Mouse (Mus musculus) thymus, adult 18-20 months (tissue): Measurements from ENCODE around the gene Syne3.

Experiments used
- DNase-seq, 2 experiments: peaks; one replicate each; pipeline ENCODE4 v3.0.0; 2022; ENCODE audit warnings: mixed read lengths in 2 of 2

Gene Syne3

GRCm38 (mm10) chr12:105025271-105025946 is 15.8 kb upstream of the Syne3 start:
- no peak for DNase-seq

- no peak for DNase-seq
These were observed 13.2 kb upstream of the Syne3 start for GRCm38 (mm10) chr12:105022776-105023175.

GRCm38 (mm10) chr12:105022141-105022540 is 12.5 kb upstream of the Syne3 start:
- no peak for DNase-seq

GRCm38 (mm10) chr12:105021441-105022069 is 11.9 kb upstream of the Syne3 start:
- no peak for DNase-seq

- DNase-seq = no peak
These were observed 10.0 kb upstream of the Syne3 start for GRCm38 (mm10) chr12:105019359-105020219.

GRCm38 (mm10) chr12:105016639-105017038 is 7.0 kb upstream of the Syne3 start:
- no peak for DNase-seq

GRCm38 (mm10) chr12:105016199-105016598 is 6.6 kb upstream of the Syne3 start:
- DNase-seq = no peak

- peak; percentile 80 to 86 for DNase-seq
These were observed 3.5 kb upstream of the Syne3 start for GRCm38 (mm10) chr12:105013065-105013464.

- no peak for DNase-seq
These were observed 2.7 kb upstream of the Syne3 start for GRCm38 (mm10) chr12:105012314-105012713.

- DNase-seq = no peak
These were observed 2.0 kb upstream of the Syne3 start for GRCm38 (mm10) chr12:105011589-105011988.

- DNase-seq = no peak
These were observed 693 bp upstream of the Syne3 start for GRCm38 (mm10) chr12:105010213-105010790.

GRCm38 (mm10) chr12:105008752-105009178 is 844 bp downstream of the Syne3 start:
- DNase-seq = peak; percentile 81 to 91

GRCm38 (mm10) chr12:105008150-105008549 is 1.5 kb downstream of the Syne3 start:
- DNase-seq = no peak

GRCm38 (mm10) chr12:105005715-105005972 is 4.0 kb downstream of the Syne3 start:
- DNase-seq = no peak

GRCm38 (mm10) chr12:105004956-105005714 is 4.5 kb downstream of the Syne3 start:
- DNase-seq = no peak

GRCm38 (mm10) chr12:105003715-105004114 is 5.9 kb downstream of the Syne3 start:
- no peak for DNase-seq

- no peak for DNase-seq
These were observed 6.5 kb downstream of the Syne3 start for GRCm38 (mm10) chr12:105003158-105003557.

GRCm38 (mm10) chr12:105002340-105003132 is 7.1 kb downstream of the Syne3 start:
- DNase-seq = no peak

- DNase-seq = no peak
These were observed 8.3 kb downstream of the Syne3 start for GRCm38 (mm10) chr12:105001317-105001716.

- no peak for DNase-seq
These were observed 8.9 kb downstream of the Syne3 start for GRCm38 (mm10) chr12:105000487-105001283.

GRCm38 (mm10) chr12:104999171-104999570 is 10.4 kb downstream of the Syne3 start:
- DNase-seq = peak in 1 of 2 experiments; percentile 51
